Mouse (Mus musculus): Measurements from ENCODE around the gene Itga1. TPM values are rescaled to one million over a fixed set of nuclear protein-coding genes. Genes with fewer than 3 reads are reported as not detected.
A peak's percentile ranks its signal among the peaks of the same experiment; 100 is the strongest.

Itga1 gene
- polyA plus RNA-seq, 1 experiment from 2014 or later = 36.9 TPM

DNA sequence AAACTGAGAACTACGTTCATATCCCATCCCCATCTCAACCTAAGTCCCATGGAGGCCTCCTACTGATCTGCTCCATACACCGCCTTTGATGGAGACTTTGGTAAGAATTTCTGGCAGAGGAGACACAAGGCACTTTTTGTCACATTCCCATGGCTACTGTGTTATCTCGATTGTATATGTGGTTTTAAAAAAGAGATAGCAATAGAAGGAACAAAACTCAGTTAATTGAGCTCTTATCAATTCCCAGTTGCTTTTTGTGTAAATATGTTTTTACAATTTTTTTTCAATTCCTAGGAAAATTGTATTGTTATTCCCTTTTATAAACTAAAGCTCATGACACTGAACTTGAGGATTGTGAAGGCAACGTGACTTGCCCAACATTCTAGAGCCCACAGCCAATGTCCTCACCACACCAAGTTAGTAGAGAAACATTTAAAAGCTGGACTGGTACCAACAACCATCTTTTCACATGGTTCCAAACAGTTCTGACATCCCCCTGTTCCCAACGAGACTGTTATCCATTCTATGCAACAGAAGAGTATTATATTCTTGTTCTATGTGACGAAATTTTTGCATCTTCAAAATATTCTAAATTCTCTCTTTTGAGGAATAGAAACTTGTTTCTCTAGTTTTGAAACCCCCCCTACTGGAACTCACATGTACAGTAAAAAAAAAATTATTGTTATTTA lies 22.6 kb downstream of the Itga1 start:
- H3K27me3 ChIP-seq (ENCODE audit: control insufficient read depth, insufficient read depth, low read depth, low read length) = no peaks in the 10 kb centered on the region
- no peak overlapping the region for H3K27ac ChIP-seq (ENCODE audit: low read length)
- H3K9ac ChIP-seq (ENCODE audit: low read length) = no peak overlapping the region
- WGBS = 61% methylated on average over 6 of the region's 6 CpGs
- no peak overlapping the region for H3K4me3 ChIP-seq (ENCODE audit: low read length)
- no peak for ATAC-seq (ENCODE audit: low read depth)
- H3K4me1 ChIP-seq (replicated peaks; ENCODE audit: control insufficient read depth, insufficient read depth, low read length) = peaks cover 11% of the 10 kb centered on the region
- no peaks in the 10 kb centered on the region for H3K36me3 ChIP-seq (ENCODE audit: control insufficient read depth, insufficient read depth, low read length)
- H3K9me3 ChIP-seq (ENCODE audit: control insufficient read depth, low read length) = no peaks in the 10 kb centered on the region
- no peak overlapping the region for H3K4me2 ChIP-seq (ENCODE audit: low read depth, low read length)

DNA sequence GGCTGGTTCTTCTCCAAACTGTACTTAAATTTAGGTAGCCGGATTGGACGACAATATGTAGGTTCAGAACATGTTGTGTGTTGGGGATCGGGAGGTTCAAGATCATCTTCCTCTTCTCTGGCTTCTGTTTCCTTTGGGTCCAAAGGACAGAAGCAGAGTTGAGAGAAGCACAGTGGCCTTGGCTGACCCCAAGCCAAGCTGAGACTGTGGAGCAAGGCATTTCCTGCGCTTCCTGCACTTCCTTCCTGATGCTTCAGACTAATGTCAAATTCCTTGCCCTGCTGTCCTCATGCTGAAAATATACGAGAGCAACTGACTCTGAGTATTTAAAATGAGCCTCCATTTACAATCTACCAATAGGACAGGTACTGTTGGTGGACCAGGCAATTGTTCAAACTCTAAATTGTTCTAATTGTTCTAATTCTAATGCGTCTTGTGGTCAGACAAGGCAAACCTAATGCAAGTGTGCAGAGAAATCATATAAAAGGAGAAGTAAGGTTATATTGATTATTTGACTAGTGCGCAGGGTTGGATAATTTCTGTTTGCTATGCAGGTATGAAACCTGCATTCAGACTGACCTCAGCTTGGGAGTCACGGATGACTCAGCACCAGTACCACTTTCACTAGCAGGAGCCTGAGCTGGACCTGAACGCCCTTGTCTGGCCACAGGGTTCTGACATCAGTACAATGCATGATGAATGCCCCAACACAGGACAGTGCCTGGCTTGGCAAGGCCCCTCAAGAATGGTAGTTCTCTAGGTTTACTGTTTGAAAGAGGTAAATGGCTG lies 24.2 kb downstream of the Itga1 start:
- ATAC-seq (ENCODE audit: low read depth) = no peak
- no peak overlapping the region for H3K9ac ChIP-seq (ENCODE audit: low read length)
- no peak overlapping the region for H3K4me3 ChIP-seq (ENCODE audit: low read length)
- no peaks in the 10 kb centered on the region for H3K36me3 ChIP-seq (ENCODE audit: control insufficient read depth, insufficient read depth, low read length)
- peaks cover 11% of the 10 kb centered on the region for H3K4me1 ChIP-seq (replicated peaks; ENCODE audit: control insufficient read depth, insufficient read depth, low read length)
- H3K9me3 ChIP-seq (ENCODE audit: control insufficient read depth, low read length) = no peaks in the 10 kb centered on the region
- no peaks in the 10 kb centered on the region for H3K27me3 ChIP-seq (ENCODE audit: control insufficient read depth, insufficient read depth, low read depth, low read length)
- H3K4me2 ChIP-seq (ENCODE audit: low read depth, low read length) = no peak overlapping the region
- WGBS = 74% methylated on average over 9 of the region's 9 CpGs
- no peak overlapping the region for H3K27ac ChIP-seq (ENCODE audit: low read length)

GRCm38 (mm10) chr13:115072386-115072785 lies 29.4 kb downstream of the Itga1 start:
- no peaks in the 10 kb centered on the region for H3K36me3 ChIP-seq (ENCODE audit: control insufficient read depth, insufficient read depth, low read length)
- H3K9ac ChIP-seq (ENCODE audit: low read length) = no peak overlapping the region
- WGBS = 59% methylated on average over 6 of the region's 6 CpGs
- H3K4me3 ChIP-seq (ENCODE audit: low read length) = no peak overlapping the region
- no peaks in the 10 kb centered on the region for H3K9me3 ChIP-seq (ENCODE audit: control insufficient read depth, low read length)
- peak; percentile 45; the same call in 1 of the 2 replicates for ATAC-seq (ENCODE audit: low read depth)
- peaks cover 2% of the 10 kb centered on the region; the same call in 1 of the 2 replicates for H3K4me1 ChIP-seq (replicated peaks; ENCODE audit: control insufficient read depth, insufficient read depth, low read length)
- no peak overlapping the region for H3K27ac ChIP-seq (ENCODE audit: low read length)
- no peaks in the 10 kb centered on the region for H3K27me3 ChIP-seq (ENCODE audit: control insufficient read depth, insufficient read depth, low read depth, low read length)
- no peak overlapping the region for H3K4me2 ChIP-seq (ENCODE audit: low read depth, low read length)

DNA sequence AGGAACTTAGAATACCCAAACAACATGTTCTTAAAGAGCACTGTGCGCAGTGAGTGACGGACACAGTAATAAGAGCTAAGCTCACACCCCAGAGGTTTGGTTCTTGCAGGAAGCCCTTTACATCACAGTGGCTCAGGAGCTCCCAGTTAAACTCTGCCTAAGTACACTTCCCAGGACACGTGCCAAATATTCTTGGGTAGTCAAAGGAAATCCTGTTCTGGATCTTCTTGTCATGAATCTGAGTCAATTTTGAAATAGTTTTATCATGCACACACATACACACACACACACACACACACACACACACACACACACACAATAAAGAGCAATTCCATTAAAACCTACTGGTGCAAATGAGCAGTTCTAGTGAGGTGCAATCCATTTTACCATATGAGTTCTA lies 30.3 kb downstream of the Itga1 start:
- Histone ChIP-seq H3K4me3 (ENCODE audit: low read length) (no peak overlapping the region), H3K4me2 (ENCODE audit: low read depth, low read length) (no peak overlapping the region), H3K9ac (ENCODE audit: low read length) (no peak overlapping the region), H3K4me1 (replicated peaks; ENCODE audit: control insufficient read depth, insufficient read depth, low read length) (peaks cover 2% of the 10 kb centered on the region; the same call in 1 of the 2 replicates), H3K27me3 (ENCODE audit: control insufficient read depth, insufficient read depth, low read depth, low read length) (no peaks in the 10 kb centered on the region), H3K36me3 (ENCODE audit: control insufficient read depth, insufficient read depth, low read length) (no peaks in the 10 kb centered on the region), H3K9me3 (ENCODE audit: control insufficient read depth, low read length) (no peaks in the 10 kb centered on the region), H3K27ac (ENCODE audit: low read length) (no peak overlapping the region)
- 74% methylated on average over 3 of the region's 3 CpGs for WGBS
- ATAC-seq (ENCODE audit: low read depth) = no peak

DNA sequence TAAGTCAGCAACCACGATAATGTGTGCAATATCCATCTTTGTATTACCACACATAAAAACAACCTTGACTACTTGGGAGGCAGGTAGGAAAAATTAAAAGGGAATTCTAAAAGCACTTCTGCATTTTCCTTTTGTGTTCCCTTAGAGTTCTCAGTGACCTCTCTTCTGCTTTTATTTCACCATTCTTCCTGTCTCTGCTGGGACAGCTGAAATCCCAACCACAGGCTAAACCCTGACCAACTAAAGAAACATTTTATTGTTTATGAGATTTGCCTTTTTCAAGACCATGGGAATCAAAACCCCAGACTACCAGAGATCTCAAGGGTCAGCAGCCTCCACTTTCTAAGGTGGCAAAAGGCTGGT lies 33.8 kb downstream of the Itga1 start:
- Histone ChIP-seq H3K27me3 (ENCODE audit: control insufficient read depth, insufficient read depth, low read depth, low read length) (no peaks in the 10 kb centered on the region), H3K27ac (ENCODE audit: low read length) (no peak overlapping the region)
- WGBS = 90% methylated on average over 1 of the region's 1 CpGs

GRCm38 (mm10) chr13:115067324-115067967 lies 34.3 kb downstream of the Itga1 start:
- no peaks in the 10 kb centered on the region for H3K36me3 ChIP-seq (ENCODE audit: control insufficient read depth, insufficient read depth, low read length)
- 88% methylated on average over 4 of the region's 4 CpGs for WGBS
- no peak overlapping the region for H3K4me3 ChIP-seq (ENCODE audit: low read length)
- no peak overlapping the region for H3K4me2 ChIP-seq (ENCODE audit: low read depth, low read length)
- H3K27me3 ChIP-seq (ENCODE audit: control insufficient read depth, insufficient read depth, low read depth, low read length) = no peaks in the 10 kb centered on the region
- no peak for ATAC-seq (ENCODE audit: low read depth)
- no peak overlapping the region for H3K9ac ChIP-seq (ENCODE audit: low read length)
- no peaks in the 10 kb centered on the region for H3K9me3 ChIP-seq (ENCODE audit: control insufficient read depth, low read length)
- no peak overlapping the region for H3K27ac ChIP-seq (ENCODE audit: low read length)
- peaks cover 2% of the 10 kb centered on the region; the same call in 1 of the 2 replicates for H3K4me1 ChIP-seq (replicated peaks; ENCODE audit: control insufficient read depth, insufficient read depth, low read length)

More for the DNA sequence above, 33.8 kb downstream of the Itga1 start:
- Histone ChIP-seq H3K9ac (ENCODE audit: low read length) (no peak overlapping the region), H3K4me1 (replicated peaks; ENCODE audit: control insufficient read depth, insufficient read depth, low read length) (peaks cover 2% of the 10 kb centered on the region; the same call in 1 of the 2 replicates), H3K4me2 (ENCODE audit: low read depth, low read length) (no peak overlapping the region), H3K9me3 (ENCODE audit: control insufficient read depth, low read length) (no peaks in the 10 kb centered on the region), H3K4me3 (ENCODE audit: low read length) (no peak overlapping the region), H3K36me3 (ENCODE audit: control insufficient read depth, insufficient read depth, low read length) (no peaks in the 10 kb centered on the region)
- ATAC-seq (ENCODE audit: low read depth) = no peak

DNA sequence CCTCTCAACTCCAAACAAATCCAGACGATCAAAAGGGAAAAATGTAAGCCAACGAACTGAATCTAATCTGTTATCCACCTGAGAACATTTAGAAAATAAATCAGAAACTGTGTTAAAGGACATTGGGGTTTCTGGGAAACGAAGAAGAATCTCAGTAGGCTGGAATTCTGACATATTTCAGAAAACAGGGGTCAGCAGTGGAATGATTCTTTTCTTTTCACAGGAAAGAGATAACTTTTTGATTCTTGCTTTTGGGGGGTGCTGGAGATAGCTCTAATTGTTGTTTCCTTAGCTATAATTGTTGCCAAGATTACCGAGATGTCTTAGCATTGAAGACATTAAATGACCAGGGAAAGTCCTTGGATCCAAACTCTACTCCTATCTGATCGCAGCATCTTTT lies 44.2 kb downstream of the Itga1 start:
- H3K4me2 ChIP-seq (ENCODE audit: low read depth, low read length) = no peak overlapping the region
- no peaks in the 10 kb centered on the region for H3K9me3 ChIP-seq (ENCODE audit: control insufficient read depth, low read length)
- peaks cover 10% of the 10 kb centered on the region; the same call in 1 of the 2 replicates for H3K4me1 ChIP-seq (replicated peaks; ENCODE audit: control insufficient read depth, insufficient read depth, low read length)
- H3K36me3 ChIP-seq (ENCODE audit: control insufficient read depth, insufficient read depth, low read length) = no peaks in the 10 kb centered on the region
- H3K27me3 ChIP-seq (ENCODE audit: control insufficient read depth, insufficient read depth, low read depth, low read length) = no peaks in the 10 kb centered on the region
- WGBS = 63% methylated on average over 5 of the region's 5 CpGs
- no peak for ATAC-seq (ENCODE audit: low read depth)
- H3K4me3 ChIP-seq (ENCODE audit: low read length) = no peak overlapping the region
- no peak overlapping the region for H3K9ac ChIP-seq (ENCODE audit: low read length)
- H3K27ac ChIP-seq (ENCODE audit: low read length) = no peak overlapping the region

GRCm38 (mm10) chr13:115054783-115055182 lies 47.0 kb downstream of the Itga1 start:
- Histone ChIP-seq H3K4me3 (ENCODE audit: low read length) (0 out of 2 replicates have a peak overlapping the region, but pooled peaks have one; percentile 3), H3K9me3 (ENCODE audit: control insufficient read depth, low read length) (no peaks in the 10 kb centered on the region), H3K4me2 (ENCODE audit: low read depth, low read length) (peak overlapping the region; percentile 35), H3K27ac (ENCODE audit: low read length) (peak overlapping the region; percentile 31; the same call in 1 of the 2 replicates), H3K9ac (ENCODE audit: low read length) (no peak overlapping the region), H3K27me3 (ENCODE audit: control insufficient read depth, insufficient read depth, low read depth, low read length) (no peaks in the 10 kb centered on the region), H3K4me1 (replicated peaks; ENCODE audit: control insufficient read depth, insufficient read depth, low read length) (peaks cover 24% of the 10 kb centered on the region), H3K36me3 (ENCODE audit: control insufficient read depth, insufficient read depth, low read length) (no peaks in the 10 kb centered on the region)
- ATAC-seq (ENCODE audit: low read depth) = no peak
- WGBS = 25% methylated on average over 9 of the region's 9 CpGs

DNA sequence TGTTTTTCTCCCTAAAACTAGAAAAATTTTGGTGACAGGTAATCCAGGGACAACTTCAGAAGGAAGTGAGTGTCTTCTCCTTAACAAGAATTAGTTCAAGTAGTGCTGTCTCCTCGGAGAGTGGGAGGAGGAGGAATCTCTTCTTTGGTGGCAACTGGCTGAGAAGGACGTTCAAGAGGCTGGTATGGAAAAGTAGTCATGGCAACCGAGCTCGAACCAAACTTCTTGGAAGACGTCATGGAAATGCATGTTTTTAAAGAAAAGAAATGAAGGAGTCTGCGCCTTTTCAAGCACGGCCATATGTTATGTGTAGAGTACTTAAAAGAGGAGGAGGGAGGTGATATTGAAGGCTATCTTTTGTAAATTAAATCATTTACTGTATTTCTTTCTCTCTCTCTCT lies 49.2 kb downstream of the Itga1 start:
- Histone ChIP-seq H3K4me2 (ENCODE audit: low read depth, low read length) (no peak overlapping the region), H3K9ac (ENCODE audit: low read length) (no peak overlapping the region), H3K27me3 (ENCODE audit: control insufficient read depth, insufficient read depth, low read depth, low read length) (no peaks in the 10 kb centered on the region), H3K27ac (ENCODE audit: low read length) (no peak overlapping the region), H3K4me1 (replicated peaks; ENCODE audit: control insufficient read depth, insufficient read depth, low read length) (peaks cover 24% of the 10 kb centered on the region), H3K36me3 (ENCODE audit: control insufficient read depth, insufficient read depth, low read length) (no peaks in the 10 kb centered on the region), H3K9me3 (ENCODE audit: control insufficient read depth, low read length) (no peaks in the 10 kb centered on the region), H3K4me3 (ENCODE audit: low read length) (no peak overlapping the region)
- ATAC-seq (ENCODE audit: low read depth) = no peak
- whole genome bisulfite sequencing = 62% methylated on average over 7 of the region's 7 CpGs
